Mouse (Mus musculus): ENCODE measurements at regions not wholly inside any gene's neighbourhood (a gene's known extent, or its start where the extent isn't known, plus 50 kb on each side); places are given as distances from the start of the nearest gene placed in this dataset.

DNA sequence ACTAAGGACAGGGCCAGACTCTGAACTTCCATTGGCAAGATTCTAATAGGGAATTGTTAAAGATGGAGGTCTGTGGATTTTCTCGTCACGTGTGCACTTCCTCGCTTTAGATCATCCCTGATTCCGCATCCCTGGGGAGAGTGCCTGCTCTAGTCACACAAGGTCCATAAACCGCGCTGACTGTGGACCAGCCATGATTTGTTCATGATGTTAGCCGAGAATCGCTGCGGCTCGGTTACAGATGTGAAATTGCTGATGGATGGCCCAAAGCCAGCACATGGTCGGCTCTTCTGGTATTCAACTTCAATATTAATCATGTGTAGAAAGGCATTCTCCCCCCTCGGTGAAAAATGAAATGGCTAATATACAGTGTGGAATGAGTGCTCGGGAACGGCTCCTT, 387.6 kb upstream of the Nfe2l3 start:
- no peak for DNase-seq (ENCODE audit: extremely low read depth, low read depth)

DNA sequence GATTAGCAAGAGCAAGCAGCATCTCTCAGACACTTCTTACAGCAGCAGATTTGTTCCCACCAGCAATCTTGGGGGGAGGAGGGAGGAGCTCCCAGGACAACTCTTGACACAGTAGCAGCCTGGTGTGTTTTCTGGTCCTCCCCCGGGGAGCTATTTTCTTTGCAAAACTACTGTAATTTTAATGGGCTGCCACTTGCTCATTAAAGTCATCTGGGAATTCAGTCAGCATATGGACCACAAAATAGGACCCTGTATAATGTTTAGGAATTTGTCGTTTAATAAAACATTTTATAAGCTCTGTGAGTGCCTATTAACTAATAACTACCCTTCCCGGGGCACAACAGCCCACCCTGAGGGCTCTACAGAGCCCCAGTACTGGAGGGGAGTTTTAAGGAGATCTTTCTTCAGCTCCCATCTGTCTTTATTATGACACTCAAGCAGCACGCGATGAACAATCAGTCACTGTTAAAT, 380.0 kb upstream of the Nfe2l3 start:
- no peak for DNase-seq (ENCODE audit: extremely low read depth, low read depth)

DNA sequence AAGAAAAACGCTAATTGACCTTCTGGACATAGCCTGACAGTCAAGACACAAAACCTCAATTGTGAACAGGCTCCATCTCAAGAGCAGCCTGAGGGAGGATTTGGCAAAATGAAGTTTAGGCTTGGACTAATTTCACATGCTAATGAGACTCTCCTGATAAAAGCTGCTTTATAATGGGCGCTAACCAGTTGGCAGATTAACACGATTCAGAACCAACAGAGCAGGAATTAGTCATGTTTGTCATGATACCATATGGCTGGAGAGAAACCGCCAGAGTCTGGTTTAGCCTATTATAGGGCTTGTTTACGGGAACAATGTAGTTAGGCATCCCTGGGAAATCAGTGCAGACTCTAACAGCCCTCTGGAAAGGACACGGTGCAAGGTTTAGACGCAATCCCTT, 375.2 kb upstream of the Nfe2l3 start:
- no peak for DNase-seq (ENCODE audit: extremely low read depth, low read depth)

DNA sequence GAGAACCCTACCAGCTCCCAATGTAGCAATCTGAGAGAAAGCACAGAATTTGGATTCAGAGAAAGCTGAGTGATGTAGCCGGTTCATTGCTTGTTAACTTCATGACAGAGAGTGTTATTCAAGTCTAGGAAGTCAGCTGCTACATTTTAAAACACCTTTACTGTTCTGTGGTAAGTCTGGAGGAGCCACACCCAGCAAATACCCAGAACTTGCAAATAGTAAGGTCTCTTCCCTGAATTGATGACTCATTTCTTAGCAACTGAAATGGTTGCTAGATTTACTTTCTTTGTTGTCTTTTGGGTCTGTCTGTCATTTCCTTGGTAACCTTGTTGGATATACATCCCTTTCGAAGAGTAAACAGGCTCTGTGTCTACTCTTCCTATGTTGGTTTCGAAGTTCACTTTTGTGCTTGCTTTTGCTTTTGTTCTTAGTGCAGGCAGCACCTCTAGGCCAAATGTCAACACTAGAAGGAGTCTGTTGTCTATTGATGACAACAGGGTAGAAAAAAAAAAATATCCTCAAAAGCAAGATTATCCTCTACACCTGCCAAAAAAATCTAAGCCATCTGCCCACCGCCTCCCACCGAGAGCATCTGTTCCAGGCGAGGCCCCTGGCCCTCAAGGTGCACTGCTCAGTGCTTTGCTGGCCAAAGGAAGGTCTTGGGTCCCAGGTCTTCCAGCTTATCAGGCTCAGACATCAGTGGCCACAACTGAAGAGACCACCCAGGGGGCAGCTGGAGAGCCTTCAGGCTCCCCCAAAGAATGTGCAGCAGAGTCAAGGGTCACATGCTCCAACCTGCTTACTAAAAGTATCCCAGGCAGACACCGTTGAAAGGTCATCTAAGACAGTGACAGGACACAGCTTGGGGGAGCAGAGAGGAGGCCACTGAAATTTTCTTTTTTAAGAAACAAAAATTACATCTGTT, 372.3 kb upstream of the Nfe2l3 start:
- DNase-seq (ENCODE audit: extremely low read depth, low read depth), result no peak

DNA sequence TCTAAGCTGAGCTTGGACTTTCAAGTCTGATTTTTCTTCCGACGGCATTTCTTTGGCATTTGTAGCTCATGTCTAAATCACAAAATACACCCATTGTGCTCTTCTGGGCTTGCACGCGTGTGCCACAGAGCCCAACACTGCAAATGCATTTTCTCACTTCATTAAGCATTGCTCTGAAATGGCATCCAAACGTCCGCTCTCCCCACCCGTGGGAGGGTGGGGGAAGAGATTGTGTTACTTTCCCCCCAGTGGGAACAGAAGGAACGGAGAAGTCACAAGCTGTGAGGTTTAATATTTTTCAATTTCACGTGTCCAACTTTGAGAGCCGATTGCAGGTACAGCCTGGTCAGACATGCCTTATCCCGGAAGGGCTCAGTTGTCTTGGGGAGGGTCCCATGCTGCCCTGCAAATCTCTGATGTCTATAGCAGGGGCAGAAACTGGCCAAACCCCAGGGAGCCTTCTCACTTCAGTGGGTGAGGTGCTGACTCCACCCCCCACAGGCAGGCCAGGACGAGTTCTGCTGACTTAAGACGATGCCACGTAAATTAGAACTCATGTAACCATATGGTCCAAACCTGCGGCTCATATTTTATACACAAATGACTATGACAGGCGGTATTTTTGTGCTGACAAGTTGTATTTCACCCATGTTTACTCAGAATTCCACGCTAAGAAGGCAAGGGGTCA, 371.5 kb upstream of the Nfe2l3 start:
- no peak for DNase-seq (ENCODE audit: extremely low read depth, low read depth)

DNA sequence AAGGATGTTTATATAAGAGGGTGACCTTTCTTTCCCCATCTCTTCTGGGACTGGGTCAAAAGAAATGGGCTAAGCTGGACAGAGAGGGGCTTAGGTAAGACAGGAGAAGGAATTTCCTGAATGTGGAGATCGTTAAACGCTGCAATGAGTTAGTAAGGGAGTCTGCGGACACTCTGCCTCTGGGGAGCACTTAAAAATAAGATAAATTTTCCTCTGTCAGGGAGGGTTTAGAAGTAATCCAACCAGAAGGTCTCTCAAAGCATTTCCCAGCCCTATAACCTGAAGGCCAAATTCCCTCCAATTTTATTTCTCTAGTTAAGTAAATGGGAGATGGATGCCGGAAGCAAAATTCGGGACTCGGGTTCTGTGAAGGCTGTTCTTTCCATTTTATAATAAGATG, 367.3 kb upstream of the Nfe2l3 start:
- DNase-seq (ENCODE audit: extremely low read depth, low read depth), result no peak

DNA sequence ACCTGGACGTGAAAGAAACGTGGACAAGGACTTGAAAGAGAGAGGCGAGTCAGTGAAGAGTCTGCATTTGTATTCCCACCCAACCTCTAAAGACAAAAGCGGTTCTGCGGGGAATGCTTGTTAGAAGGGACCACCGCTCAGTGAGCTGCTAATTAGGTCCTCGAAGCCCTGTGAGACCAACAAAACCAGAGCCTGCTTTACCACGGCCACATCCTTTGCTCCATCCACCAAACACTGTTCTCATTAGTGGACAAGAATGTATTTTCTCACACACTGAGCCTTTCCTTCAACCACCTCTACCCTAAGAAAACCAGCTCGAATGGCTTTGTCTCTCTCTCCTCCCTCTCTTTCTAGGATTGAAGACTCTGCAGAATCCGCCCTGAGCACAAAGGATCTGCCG, 365.1 kb upstream of the Nfe2l3 start:
- no peak for DNase-seq (ENCODE audit: extremely low read depth, low read depth)

DNA sequence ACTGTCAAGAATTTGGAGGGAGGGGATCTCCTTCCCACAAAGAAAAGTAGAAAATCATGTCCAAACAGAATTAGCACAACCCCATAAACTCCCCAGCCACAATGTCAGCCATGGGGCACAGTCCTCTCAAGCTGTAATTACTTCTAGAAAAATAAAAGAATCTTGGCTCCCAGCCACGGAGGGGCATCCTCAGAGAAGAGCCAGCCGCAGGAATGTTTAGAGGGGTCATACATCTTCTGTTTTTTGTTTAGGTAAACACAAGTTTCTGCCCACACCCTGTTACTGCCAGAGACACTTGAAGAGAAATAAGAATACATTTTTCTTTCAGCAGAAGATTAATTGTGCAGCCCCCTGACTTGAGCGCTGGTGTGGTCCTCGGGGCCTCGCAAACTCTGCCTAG, 362.5 kb upstream of the Nfe2l3 start:
- DNase-seq (ENCODE audit: extremely low read depth, low read depth), result no peak

DNA sequence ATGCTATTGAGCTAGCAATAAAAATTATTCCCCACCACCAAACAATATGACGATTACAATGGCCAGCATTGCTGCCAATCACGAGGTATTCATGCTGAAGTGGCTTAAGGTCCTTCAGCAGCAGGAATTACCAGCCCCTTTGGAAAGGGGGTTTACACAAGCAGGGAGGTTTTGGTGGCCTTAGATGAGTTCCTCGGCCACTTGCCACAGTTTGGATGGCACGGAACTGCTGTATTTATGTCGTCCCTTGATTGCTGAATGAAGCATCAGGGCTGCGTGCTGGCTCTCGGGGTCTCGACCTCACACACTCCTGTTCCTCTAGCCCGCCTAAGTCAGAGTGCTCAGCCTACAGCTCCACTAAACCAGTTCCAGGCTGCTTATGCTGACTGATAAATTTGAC, 361.2 kb upstream of the Nfe2l3 start:
- no peak for DNase-seq (ENCODE audit: extremely low read depth, low read depth)

DNA sequence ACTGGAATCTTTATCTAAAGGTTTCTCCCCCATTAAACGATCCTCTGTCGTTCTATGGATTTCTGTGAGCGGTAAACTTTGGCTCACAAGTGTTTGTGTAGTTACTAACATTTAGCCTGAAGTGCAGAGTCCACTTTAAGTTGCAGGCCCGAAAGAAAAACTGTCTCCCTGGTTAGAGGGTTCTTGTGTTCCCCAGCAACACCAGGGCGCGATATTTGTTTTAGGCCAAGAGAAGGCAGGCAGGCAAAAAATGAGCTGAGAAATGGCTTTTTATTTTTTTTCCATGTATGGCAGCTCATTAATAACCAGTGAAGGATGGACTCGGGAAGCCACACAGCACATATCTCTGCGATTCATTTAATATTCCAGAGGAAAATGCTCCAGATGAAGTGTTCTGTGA, 357.4 kb upstream of the Nfe2l3 start:
- DNase-seq (ENCODE audit: extremely low read depth, low read depth), result no peak

DNA sequence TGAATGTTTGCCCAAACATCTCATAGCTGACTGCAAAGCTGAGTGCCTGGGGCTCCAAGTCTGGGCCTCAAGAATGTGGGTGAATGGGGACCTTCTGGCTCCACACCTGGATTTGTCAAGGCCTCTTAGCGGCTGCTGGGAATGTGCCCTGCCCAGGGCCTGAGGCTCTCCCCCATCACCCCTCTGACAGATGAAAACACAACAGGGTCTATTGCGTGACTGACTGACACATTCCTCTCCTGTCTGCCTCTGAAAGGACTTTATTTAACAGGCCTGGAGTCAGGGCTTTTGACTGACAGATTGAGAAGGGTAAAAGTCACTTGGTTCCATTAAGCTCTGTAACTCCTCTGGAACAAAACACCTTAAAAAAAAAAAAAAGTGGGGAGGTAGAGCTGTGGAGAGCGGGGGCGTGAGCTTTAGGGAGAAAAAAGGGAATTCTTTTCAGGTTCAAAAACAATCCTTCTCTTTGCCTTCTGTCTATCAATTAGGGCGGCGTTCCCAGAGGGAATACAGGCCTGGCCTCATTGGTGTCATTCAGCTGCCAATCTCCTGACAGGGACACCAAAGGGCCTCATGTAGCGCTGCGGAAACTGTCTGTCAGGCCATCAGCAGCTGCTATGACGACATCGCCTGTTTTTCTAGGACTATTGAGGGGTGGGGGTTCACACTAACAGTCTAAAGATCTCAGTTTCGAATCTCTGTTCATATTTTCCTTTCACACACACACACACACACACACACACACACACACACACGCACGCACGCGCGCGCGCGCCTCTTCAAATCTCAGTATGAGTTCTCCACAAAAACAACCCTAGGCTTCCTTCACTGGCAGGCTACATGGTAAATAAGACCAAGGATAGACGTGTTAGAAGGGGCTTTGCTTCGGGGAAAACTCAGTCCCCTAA, 355.4 kb upstream of the Nfe2l3 start:
- no peak for DNase-seq (ENCODE audit: extremely low read depth, low read depth)

DNA sequence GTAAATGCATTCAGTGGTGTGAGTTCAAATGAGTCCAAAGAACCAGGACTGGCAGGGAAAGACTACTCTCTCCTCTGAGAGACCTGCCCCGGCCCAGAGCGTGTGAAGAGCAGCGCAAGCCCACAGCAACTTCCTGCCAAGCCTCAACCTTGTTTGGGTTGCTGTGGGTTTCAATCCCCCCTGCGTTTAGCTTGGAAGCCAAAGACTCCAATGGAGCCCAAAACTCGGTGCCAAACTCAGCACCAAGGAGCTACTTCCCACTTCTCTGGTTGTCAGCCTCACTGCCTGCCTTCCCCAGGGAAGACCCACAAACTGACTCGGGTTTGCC, 354.7 kb upstream of the Nfe2l3 start:
- DNase-seq (ENCODE audit: extremely low read depth, low read depth), result no peak

DNA sequence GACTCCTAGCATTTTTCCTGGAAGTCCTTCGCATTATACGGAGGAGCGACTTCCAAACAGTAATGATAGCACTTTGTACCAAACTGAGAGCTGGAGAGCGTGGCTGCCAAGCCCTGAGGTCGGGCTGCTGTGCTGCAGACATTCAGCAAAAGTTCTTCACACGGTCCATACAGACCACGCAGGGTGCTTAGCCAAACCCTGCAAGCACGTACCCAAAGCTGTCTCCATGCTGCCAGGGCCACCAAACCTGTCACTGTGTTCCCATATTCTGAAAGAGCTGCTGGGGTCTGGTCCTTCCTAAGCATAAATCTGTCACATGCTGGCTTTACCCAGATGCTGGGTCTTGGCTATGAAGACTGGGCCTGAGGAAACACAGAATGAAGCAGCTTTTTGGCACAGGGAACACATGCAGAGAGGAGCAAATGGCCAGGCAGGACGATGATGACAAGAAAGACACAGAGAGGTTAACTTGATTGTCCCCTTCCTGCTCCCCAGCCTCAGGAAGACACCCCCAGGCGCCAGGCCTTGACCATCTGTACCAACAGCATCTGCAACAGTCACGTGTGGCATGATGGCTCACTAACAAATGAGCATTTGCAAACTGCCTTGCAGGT, 354.0 kb upstream of the Nfe2l3 start:
- no peak for DNase-seq (ENCODE audit: extremely low read depth, low read depth)

DNA sequence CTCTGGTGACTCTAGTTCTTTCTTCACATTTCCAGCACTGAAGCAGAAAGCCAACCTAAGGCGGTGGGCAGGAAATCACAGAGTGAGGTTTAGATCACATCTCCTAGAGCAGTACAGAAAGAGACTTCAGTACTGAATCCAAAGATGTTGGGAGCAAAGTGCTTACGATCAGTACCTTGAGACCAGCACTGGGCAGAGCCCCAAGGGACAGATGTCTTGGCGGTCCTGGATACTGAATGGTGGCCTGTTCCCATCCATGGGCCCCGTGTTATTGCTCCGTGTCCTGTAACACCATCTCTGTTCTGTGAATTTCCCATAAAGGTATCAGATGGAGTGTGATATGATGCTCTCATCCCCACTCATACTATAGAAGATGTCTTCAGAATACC, 353.5 kb upstream of the Nfe2l3 start:
- no peak for DNase-seq (ENCODE audit: extremely low read depth, low read depth)

DNA sequence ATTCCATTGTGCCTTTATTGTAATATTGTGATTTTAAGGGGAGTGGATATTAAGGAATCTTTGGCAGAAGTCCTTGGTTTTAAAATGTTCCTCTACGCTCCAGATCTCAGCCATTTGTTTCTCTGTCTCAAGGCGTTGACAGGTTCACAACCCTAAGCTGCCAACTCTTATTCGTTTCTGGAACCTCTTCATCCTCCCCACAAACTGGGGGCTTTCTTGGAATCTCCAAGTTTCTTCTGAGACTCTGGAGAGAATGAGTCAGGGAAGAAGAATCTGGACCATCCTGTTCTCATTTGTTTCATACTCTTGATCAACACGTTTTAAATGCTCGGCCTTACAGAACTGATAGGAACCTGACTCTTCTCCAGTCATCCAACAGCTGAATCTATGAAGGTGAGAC, 351.4 kb upstream of the Nfe2l3 start:
- DNase-seq (ENCODE audit: extremely low read depth, low read depth), result no peak

DNA sequence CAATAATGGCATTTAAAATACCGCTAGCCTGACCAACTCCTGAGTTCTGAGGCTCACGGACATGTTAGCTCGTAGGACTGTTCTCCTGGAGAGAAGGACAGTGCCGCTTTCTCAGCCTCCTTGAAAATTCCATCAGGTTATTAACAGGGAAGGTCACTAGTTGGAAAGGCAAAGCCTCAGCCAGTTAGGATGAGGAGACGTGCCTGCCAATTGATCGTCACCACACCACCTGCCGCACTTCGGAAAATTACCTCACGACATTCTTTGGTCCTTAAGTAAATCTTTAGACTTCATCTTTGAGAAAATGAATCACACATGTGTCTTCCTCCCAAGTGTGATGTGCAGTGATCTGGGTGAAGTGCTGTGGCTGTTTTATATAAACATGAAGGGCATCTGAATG, 347.8 kb upstream of the Nfe2l3 start:
- no peak for DNase-seq (ENCODE audit: extremely low read depth, low read depth)

DNA sequence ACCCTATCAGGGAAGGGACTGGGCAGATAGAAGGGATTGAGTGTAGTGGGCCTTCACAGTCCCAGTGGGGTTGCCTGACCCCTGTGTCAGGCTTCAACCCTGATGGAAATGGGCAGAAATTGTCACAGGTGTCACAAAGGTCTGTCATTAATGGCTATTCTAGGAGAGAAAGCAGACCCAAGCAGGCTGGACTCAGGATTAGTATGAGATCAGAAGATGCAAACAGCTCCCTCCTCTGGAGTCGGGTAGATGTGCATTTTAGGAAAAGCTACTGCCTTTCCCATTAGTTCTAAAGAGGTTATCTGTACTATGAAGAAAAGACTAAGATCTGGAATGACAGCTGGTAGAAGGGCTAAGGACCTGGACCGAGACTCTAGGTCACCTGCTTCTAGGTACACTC, 346.9 kb upstream of the Nfe2l3 start:
- no peak for DNase-seq (ENCODE audit: extremely low read depth, low read depth)

DNA sequence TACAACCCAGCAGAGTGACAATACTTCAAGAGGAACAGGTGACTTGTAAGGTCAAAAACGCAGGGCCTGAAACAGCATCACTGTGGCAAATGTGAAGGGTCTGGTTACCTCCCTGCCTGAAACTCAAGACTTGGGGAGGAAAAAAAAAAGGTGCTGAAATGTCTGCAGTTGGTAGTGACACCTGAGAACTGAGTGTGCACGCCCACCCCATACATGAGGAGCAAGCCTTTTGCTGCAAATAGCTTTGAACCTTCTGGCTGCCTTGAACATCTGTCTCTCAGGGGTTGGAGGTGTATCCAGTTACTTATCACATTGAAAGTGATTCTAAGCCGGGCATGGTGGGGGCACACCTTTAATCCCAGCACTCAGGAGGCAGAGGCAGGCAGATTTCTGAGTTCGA, 346.1 kb upstream of the Nfe2l3 start:
- no peak for DNase-seq (ENCODE audit: extremely low read depth, low read depth)

DNA sequence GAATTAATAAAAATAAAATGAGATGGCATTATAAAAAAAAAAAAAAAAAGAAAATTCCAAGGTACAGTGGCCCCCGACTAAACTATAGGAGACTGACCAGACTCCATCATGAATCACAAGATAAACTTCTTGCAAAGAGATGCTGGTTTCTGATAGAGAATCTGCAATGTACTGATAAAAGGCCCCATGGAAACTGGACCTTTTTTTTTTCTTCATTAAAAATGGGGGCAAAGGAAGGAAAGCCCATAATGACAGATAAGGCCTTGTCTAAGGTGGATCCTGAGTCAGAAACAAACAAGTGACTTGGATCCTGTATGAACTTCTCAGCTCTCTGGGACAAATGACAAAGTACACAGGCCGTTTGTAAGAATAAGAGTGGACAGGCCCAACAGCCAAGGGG, 344.7 kb upstream of the Nfe2l3 start:
- DNase-seq (ENCODE audit: extremely low read depth, low read depth), result no peak

DNA sequence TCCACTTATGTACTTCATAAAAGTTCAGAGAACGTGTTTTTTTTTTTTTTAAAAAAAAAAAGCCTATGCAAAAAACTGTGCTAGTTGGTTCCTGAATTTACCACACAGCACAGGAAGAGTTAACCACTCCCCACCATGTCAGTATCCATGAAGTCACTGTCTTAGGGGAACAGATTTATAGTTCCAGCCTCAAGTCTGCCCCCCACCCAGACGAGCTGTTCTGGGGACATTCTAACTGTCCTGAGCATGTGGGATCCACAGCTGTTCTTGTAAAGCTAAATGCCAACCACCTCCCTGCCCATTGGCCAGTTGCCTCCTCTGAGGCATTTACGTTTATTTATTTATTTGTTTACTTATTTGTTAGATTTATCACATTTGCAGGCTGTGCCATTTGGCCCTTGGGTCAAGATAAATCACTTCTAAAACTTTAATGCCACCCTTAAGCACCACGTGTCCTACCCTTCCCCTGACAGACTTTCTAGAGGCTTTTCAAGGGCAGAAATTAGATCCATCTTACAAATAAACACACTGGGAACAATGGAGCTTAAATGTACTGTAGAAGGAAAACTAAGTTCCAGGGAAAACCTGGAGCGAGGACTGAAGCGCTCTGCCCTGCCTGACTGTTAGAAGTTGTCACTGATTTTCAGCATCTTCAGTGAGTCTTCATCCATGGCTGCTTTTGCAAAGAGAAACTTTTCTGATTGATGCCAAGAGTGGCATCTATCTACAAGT, 343.7 kb upstream of the Nfe2l3 start:
- no peak for DNase-seq (ENCODE audit: extremely low read depth, low read depth)

DNA sequence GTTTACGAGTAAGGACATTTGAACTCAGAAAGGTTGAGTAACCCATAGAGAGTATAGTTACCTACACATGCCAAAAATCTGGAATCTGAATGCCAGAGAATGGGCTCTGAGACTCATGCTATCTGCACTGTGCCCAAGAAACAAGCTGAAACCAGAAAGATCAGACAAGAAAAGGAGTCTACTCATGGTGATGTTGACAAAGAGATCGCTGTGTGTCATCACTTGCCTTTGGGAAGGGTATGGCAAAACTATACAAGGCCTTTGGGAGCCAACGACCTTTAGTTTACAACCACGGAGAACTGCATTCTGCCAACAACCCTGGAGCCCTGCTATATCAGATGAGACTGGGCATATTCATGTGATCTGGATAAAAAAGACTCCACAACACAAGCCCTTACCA, 339.3 kb upstream of the Nfe2l3 start:
- no peak for DNase-seq (ENCODE audit: extremely low read depth, low read depth)

All from MEL-GATA-1-ER (cell line).